Mouse (Mus musculus) pancreas, adult 10 weeks (tissue): ENCODE data around the gene Gm28042. TPM values are rescaled to one million over a fixed set of nuclear protein-coding genes. Genes with fewer than 3 reads are reported as not detected.

Experiments used
- polyA plus RNA-seq: library from polyadenylated mRNA; stranded (reverse); fragments of 350-450 nt; fragmentation: Illumina TruSeq; extraction: RNeasy Lipid Tissue Mini Kit (QIAGEN cat#74804); gene quantifications from one replicate; pipeline ENCODE4 v1.2.3, GENCODE M21; 2015; ENCODE audit warnings: low read depth, low replicate concordance; ENCODE audit not compliant: insufficient read depth

Gm28042 gene
- polyA plus RNA-seq = 1.5 TPM

GRCm38 (mm10) chr2:120026984-120027949, at the start of gene Gm28042, which contains the start of gene Jmjd7:
Gene Gm28042 (plus strand): TSS chr2:120027493.
Gene Jmjd7 (plus strand): TSS chr2:120027483.

DNA sequence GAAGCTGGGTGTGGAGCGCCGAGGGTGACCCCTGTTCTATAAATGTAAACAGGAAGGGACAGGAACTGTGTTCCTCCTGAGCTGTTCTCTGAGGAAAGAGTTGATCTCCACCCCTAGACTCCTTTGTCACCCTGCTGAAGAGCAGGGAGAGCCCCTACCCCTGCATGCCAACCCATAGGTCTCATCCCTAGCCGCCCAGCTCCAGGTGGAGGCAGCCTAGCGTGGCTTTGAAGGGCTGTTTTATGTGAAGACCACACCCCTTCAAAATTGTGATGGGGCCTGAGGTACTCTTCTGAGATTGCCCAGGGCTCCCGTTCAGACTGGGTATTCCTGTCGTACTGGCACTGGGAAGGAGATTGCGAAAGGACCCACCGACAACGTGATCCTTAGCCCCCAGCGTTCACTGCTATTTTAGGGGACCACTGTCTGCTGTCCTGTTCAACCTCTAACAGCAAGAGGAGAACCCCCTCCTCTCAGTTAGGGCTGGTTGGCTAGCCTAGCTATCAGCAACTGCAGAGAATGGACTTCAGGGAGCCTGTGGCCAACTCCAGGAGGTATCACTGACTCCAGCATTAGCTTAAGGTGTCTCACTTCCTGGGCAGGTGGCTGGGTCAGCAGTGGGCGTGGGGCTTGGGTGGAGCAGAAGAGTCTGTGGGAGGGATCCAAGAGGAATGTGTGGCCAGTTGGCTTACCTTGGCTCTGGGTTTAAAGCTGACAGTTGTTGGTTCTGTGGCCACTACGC, 5.6 kb downstream of the Gm28042 start, which contains the start of gene Pla2g4b:
TSS of gene Pla2g4b (plus strand) at position 692 of the 742 bp plus-strand sequence.

Other genes starting within 250 kb of the Gm28042 start
- 3.6 TPM for gene Rpap1, start 240.0 kb upstream of the Gm28042 start, polyA plus RNA-seq
- 1.5 TPM for gene Tyro3, start 229.8 kb upstream of the Gm28042 start, polyA plus RNA-seq
- gene Mga, start 130.3 kb upstream of the Gm28042 start, polyA plus RNA-seq = 5.8 TPM
- 2.0 TPM for gene Mapkbp1, start 54.8 kb upstream of the Gm28042 start, polyA plus RNA-seq
- 1.7 TPM for gene Jmjd7, start within 50 bp of the Gm28042 start, polyA plus RNA-seq
- gene Pla2g4b, start 5.9 kb downstream of the Gm28042 start, polyA plus RNA-seq = 0.22 TPM
- gene Ehd4, start 127.1 kb downstream of the Gm28042 start, polyA plus RNA-seq = 25.8 TPM
- not detected for gene Pla2g4e, start 217.8 kb downstream of the Gm28042 start, polyA plus RNA-seq